Mouse (Mus musculus): ENCODE results near the gene Trim40.
"Not testable (repeated sequence)": the region's sequence is repeated elsewhere in the genome, so short reads cannot be mapped to it uniquely, and the experiment has no call there.

The Trim40 gene

GRCm38 (mm10) chr17:36892362-36892761 is 2.4 kb upstream of the Trim40 start:
- peak; percentile 52 for DNase-seq

- DNase-seq, result not testable (repeated sequence)
Measured at GRCm38 (mm10) chr17:36891496-36891895, 1.6 kb upstream of the Trim40 start.

GRCm38 (mm10) chr17:36885132-36885790 is 4.7 kb downstream of the Trim40 start:
- no peak for DNase-seq

GRCm38 (mm10) chr17:36883350-36883749 is 6.6 kb downstream of the Trim40 start:
- peak; percentile 35 for DNase-seq

- DNase-seq, result no peak
Measured at GRCm38 (mm10) chr17:36874636-36875035, 15.3 kb downstream of the Trim40 start.

- DNase-seq, result peak; percentile 8
Measured at GRCm38 (mm10) chr17:36869955-36870810, 19.7 kb downstream of the Trim40 start.

GRCm38 (mm10) chr17:36869284-36869954 is 20.5 kb downstream of the Trim40 start, which contains the start of gene Trim10:
Gene Trim10 (plus strand): TSS chr17:36869574.
- no peak for DNase-seq

- no peak for DNase-seq
Measured at GRCm38 (mm10) chr17:36868836-36869235, 21.1 kb downstream of the Trim40 start.

GRCm38 (mm10) chr17:36866719-36867527 is 23.0 kb downstream of the Trim40 start, which contains the start of gene Trim15:
Gene Trim15 (minus strand): TSS chr17:36867210.
- peak; percentile 20 for DNase-seq

- no peak for DNase-seq
Measured at GRCm38 (mm10) chr17:36861680-36862079, 28.2 kb downstream of the Trim40 start.

- no peak for DNase-seq
Measured at GRCm38 (mm10) chr17:36858181-36858580, 31.7 kb downstream of the Trim40 start.

GRCm38 (mm10) chr17:36856236-36856635 is 33.7 kb downstream of the Trim40 start:
- DNase-seq, result no peak

GRCm38 (mm10) chr17:36855484-36855883 is 34.4 kb downstream of the Trim40 start:
- no peak for DNase-seq

- DNase-seq, result no peak
Measured at GRCm38 (mm10) chr17:36851627-36852026, 38.3 kb downstream of the Trim40 start.

GRCm38 (mm10) chr17:36851200-36851599 is 38.7 kb downstream of the Trim40 start:
- DNase-seq, result no peak

- peak; percentile 54 for DNase-seq
Measured at GRCm38 (mm10) chr17:36849992-36850391, 39.9 kb downstream of the Trim40 start.

GRCm38 (mm10) chr17:36848911-36849310 is 41.0 kb downstream of the Trim40 start:
- DNase-seq, result no peak

- DNase-seq, result no peak
Measured at GRCm38 (mm10) chr17:36844725-36845124, 45.2 kb downstream of the Trim40 start.

- no peak for DNase-seq
Measured at GRCm38 (mm10) chr17:36844286-36844719, 45.6 kb downstream of the Trim40 start.

- no peak for DNase-seq
Measured at GRCm38 (mm10) chr17:36843696-36844095, 46.2 kb downstream of the Trim40 start.

- DNase-seq, result no peak
Measured at GRCm38 (mm10) chr17:36840961-36841445, 48.9 kb downstream of the Trim40 start.

- DNase-seq, result no peak
Measured at GRCm38 (mm10) chr17:36839931-36840330, 50.0 kb downstream of the Trim40 start.

Measured in lung, postnatal 36 days (tissue).